ENCODE assay signal across 8 mouse cellular contexts in genomic region chr6:92665530-92665989, GRCm38 (mm10). TPM values are rescaled to one million over a fixed set of nuclear protein-coding genes. Genes with fewer than 3 reads are reported as not detected.
A peak's percentile ranks its signal among the peaks of the same experiment; 100 is the strongest.
DNase-seq lines count a peak whose midpoint lies in the region; ATAC-seq and TF ChIP-seq lines count a peak whose summit lies in the region.

No protein-coding gene starts in this region.

- no peaks in the 10 kb centered on the region for H3K27me3 ChIP-seq in E14TG2a.4 (ENCODE audit: insufficient read depth, low read length)
- no peaks in the 10 kb centered on the region for H3K27me3 ChIP-seq in embryonic facial prominence, embryonic 11.5 days (ENCODE audit: control insufficient read depth, insufficient read depth, low read length)

- no peak overlapping the region for H3K27ac ChIP-seq in embryonic facial prominence, embryonic 11.5 days (replicated peaks; ENCODE audit: low read depth, low read length)

- DNase-seq in adrenal gland, postnatal 14 days = peak; percentile 77
- DNase-seq in embryonic facial prominence, embryonic 11.5 days (ENCODE audit: low spot score) = peak; percentile 72
- DNase-seq in heart, postnatal 14 days = peak; percentile 76 to 88
- DNase-seq in layer of hippocampus, adult 8-10 months (ENCODE audit: low spot score in 2 of 2) = peak; percentile 69 to 89
- DNase-seq in lung, postnatal 14 days = peak; percentile 84
- peak; percentile 90 to 93 for DNase-seq in right cerebral cortex, adult 2 months (ENCODE audit: low spot score in 2 of 2)
- DNase-seq in thymus, postnatal 10 days (ENCODE audit: low spot score in 2 of 2) = no peak

- peak; percentile 71 for TF ChIP-seq CTCF in E14TG2a.4 (conservative IDR thresholded peaks at IDR 0.05; ENCODE audit: low read length)

- no peak; the same call in 1 of the 2 replicates for ATAC-seq in embryonic facial prominence, embryonic 11.5 days (replicated peaks; ENCODE audit: insufficient number of reproducible peaks, low FRiP score, low TSS enrichment, low read depth)

- H3K4me3 ChIP-seq in E14TG2a.4 (replicated peaks; ENCODE audit: low read length) = no peak overlapping the region
- H3K4me3 ChIP-seq in embryonic facial prominence, embryonic 11.5 days (ENCODE audit: low read depth, low read length) = no peak overlapping the region

- intact Hi-C loops in heart, postnatal 14 days (cut with DNase I) = loop anchor here (1.0 to 5.0 kb wide), 3 partner anchors 185 to 379 kb away; no protein-coding TSS in a partner anchor

- peaks cover 13% of the 10 kb centered on the region for H3K4me1 ChIP-seq in E14TG2a.4 (replicated peaks; ENCODE audit: low read depth, low read length)
- no peaks in the 10 kb centered on the region for H3K4me1 ChIP-seq in embryonic facial prominence, embryonic 11.5 days (ENCODE audit: control insufficient read depth, insufficient read depth, low read length)

- H3K9me3 ChIP-seq in E14TG2a.4 (ENCODE audit: low read length) = no peaks in the 10 kb centered on the region
- H3K9me3 ChIP-seq in embryonic facial prominence, embryonic 11.5 days (replicated peaks; ENCODE audit: control insufficient read depth, low read length) = no peaks in the 10 kb centered on the region

- H3K9ac ChIP-seq in embryonic facial prominence, embryonic 11.5 days (replicated peaks; ENCODE audit: low read length) = no peak overlapping the region

- WGBS in embryonic facial prominence, embryonic 11.5 days = 7% methylated on average over 1 of the region's 1 CpGs

- no peak overlapping the region for H3K4me2 ChIP-seq in embryonic facial prominence, embryonic 11.5 days (ENCODE audit: low read depth, low read length)

- no peaks in the 10 kb centered on the region for H3K36me3 ChIP-seq in E14TG2a.4 (ENCODE audit: insufficient read depth, low read length)
- H3K36me3 ChIP-seq in embryonic facial prominence, embryonic 11.5 days (replicated peaks; ENCODE audit: control insufficient read depth, insufficient read depth, low read depth, low read length) = no peaks in the 10 kb centered on the region

RNA-seq across cellular contexts. Expression of gene Prickle2, which starts 40.4 kb away (rescaled TPM):
- 6.7 and 7.7 TPM in 2 replicates for total RNA-seq in adrenal gland, postnatal 14 days (2021)
- polyA plus RNA-seq in embryonic facial prominence, embryonic 11.5 days (2014; fragmentation: Nextera tagmentation; extraction: Ambion mirVana) = 4.1 TPM in 2 replicates
- 1 to 10 TPM; 7.2 to 9.6 TPM for total RNA-seq in heart, postnatal 14 days (2021)
- 100 to 1,000 TPM; 166 to 201 (median 186) TPM for total RNA-seq in layer of hippocampus, adult 8-10 months (2022)

Comparison
In these comparisons a context has a peak if more than half of its experiments do, and no peak if none do; other contexts are left out.
1. DNase-seq: peak in adrenal gland, postnatal 14 days (single experiment), embryonic facial prominence, embryonic 11.5 days (single experiment), heart, postnatal 14 days (2 of 2), layer of hippocampus, adult 8-10 months (2 of 2), lung, postnatal 14 days (single experiment) and right cerebral cortex, adult 2 months (2 of 2); none in thymus, postnatal 10 days (0 of 2).
2. RNA of gene Prickle2, which starts 40.4 kb away (total RNA-seq): 166 to 201 TPM in layer of hippocampus, adult 8-10 months; 7.2 to 9.6 TPM in heart, postnatal 14 days and 6.7 to 7.7 TPM in adrenal gland, postnatal 14 days; every median in the first group is over 10 times any median in the second.